Mouse (Mus musculus): ENCODE data around the gene Alyref2. TPM values are rescaled to one million over a fixed set of nuclear protein-coding genes. Genes with fewer than 3 reads are reported as not detected.

Gene Alyref2
- polyA plus RNA-seq, 1 experiment from 2014 or later: 13.7 TPM

DNA sequence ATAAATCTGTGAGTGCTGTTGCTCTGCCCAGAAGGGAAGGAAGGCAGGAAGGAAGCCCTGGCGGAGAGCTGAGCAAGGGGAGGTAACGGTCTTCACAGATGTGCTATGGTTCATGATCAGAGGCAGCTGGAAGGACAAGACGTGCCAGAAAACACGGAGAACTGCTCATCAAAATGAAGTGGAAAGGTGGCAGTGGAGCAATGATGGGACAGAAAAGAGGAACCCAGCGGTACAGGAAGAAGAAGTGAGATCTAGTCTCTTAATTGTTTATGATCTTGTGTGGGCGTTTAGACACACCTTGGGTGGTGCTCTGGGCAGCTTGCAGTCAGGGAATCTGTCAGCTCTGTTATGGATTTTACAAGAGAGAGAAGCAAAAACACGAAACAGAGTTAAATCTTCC is 48.0 kb downstream of the Alyref2 start:
- WGBS: 63% methylated on average over 7 of the region's 7 CpGs

DNA sequence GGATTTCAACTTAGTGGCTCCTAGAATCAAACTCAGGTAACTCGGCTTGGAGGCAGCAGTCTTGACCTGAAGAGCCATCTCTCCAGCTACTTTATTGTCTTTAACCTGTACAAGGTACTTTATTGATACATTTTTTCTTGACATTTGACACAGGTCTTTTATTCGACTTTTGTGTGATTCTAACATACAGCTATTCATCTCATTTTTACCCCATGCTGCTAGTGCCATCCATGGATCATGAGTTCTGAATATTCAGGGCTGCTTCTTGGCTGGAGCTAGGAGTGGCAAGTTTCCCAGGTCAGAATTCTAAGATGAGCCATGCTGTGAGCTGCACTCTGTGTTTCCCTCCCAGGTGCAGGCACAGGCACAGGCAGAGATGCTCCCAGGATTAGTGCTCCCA is 49.0 kb downstream of the Alyref2 start:
- Histone ChIP-seq H3K4me2 (no peak overlapping the region), H3K27me3 (no peaks in the 10 kb centered on the region), H3K36me3 (no peaks in the 10 kb centered on the region), H3K4me1 (0 out of 2 replicates have a peak, but pooled peaks cover 3% of the 10 kb centered on the region), H3K9ac (no peak overlapping the region), H3K27ac (no peak overlapping the region), H3K4me3 (replicated peaks) (no peak overlapping the region), H3K9me3 (replicated peaks) (no peaks in the 10 kb centered on the region)
- no peak for ATAC-seq (replicated peaks; ENCODE audit: low FRiP score)
- WGBS: 75% methylated on average over 2 of the region's 2 CpGs

More for the DNA sequence above, 48.0 kb downstream of the Alyref2 start:
- Histone ChIP-seq H3K27ac (no peak overlapping the region), H3K4me2 (no peak overlapping the region), H3K27me3 (no peaks in the 10 kb centered on the region), H3K4me3 (replicated peaks) (no peak overlapping the region), H3K4me1 (0 out of 2 replicates have a peak, but pooled peaks cover 3% of the 10 kb centered on the region), H3K9ac (no peak overlapping the region), H3K36me3 (no peaks in the 10 kb centered on the region), H3K9me3 (replicated peaks) (no peaks in the 10 kb centered on the region)
- no peak for ATAC-seq (replicated peaks; ENCODE audit: low FRiP score)

- 0 out of 2 replicates have a peak, but pooled peaks cover 3% of the 10 kb centered on the region for H3K4me1 ChIP-seq
- ATAC-seq (replicated peaks; ENCODE audit: low FRiP score): no peak
- no peak overlapping the region for H3K9ac ChIP-seq
- 82% methylated on average over 11 of the region's 11 CpGs for whole genome bisulfite sequencing
- H3K27me3 ChIP-seq: no peaks in the 10 kb centered on the region
- H3K4me2 ChIP-seq: no peak overlapping the region
- no peak overlapping the region for H3K27ac ChIP-seq
- no peaks in the 10 kb centered on the region for H3K36me3 ChIP-seq
- H3K9me3 ChIP-seq (replicated peaks): no peaks in the 10 kb centered on the region
- no peak overlapping the region for H3K4me3 ChIP-seq (replicated peaks)
Observed at GRCm38 (mm10) chr1:171553359-171554341, 50.4 kb downstream of the Alyref2 start.

Other genes starting within 250 kb of the Alyref2 start
- 80.4 and 94.3 TPM in 2 replicates for gene B4galt3, start 233.2 kb upstream of the Alyref2 start, polyA plus RNA-seq (2015; fragmentation: Nextera tagmentation; extraction: Ambion mirVana)
- 63.0 and 65.4 TPM in 2 replicates for gene Ppox, start 222.3 kb upstream of the Alyref2 start, polyA plus RNA-seq (2015; fragmentation: Nextera tagmentation; extraction: Ambion mirVana)
- gene Usp21, start 215.5 kb upstream of the Alyref2 start, polyA plus RNA-seq (2015; fragmentation: Nextera tagmentation; extraction: Ambion mirVana): 87.7 and 97.8 TPM in 2 replicates
- 106 and 118 TPM in 2 replicates for gene Ufc1, start 208.5 kb upstream of the Alyref2 start, polyA plus RNA-seq (2015; fragmentation: Nextera tagmentation; extraction: Ambion mirVana)
- gene Dedd, start 174.3 kb upstream of the Alyref2 start, polyA plus RNA-seq (2015; fragmentation: Nextera tagmentation; extraction: Ambion mirVana): 53.1 and 55.7 TPM in 2 replicates
- 47.8 and 50.5 TPM in 2 replicates for gene Nit1, start 157.8 kb upstream of the Alyref2 start, polyA plus RNA-seq (2015; fragmentation: Nextera tagmentation; extraction: Ambion mirVana)
- gene Pfdn2, start 157.8 kb upstream of the Alyref2 start, polyA plus RNA-seq (2015; fragmentation: Nextera tagmentation; extraction: Ambion mirVana): 122 and 130 TPM in 2 replicates
- 2.6 TPM in 2 replicates for gene Klhdc9, start 142.7 kb upstream of the Alyref2 start, polyA plus RNA-seq (2015; fragmentation: Nextera tagmentation; extraction: Ambion mirVana)
- 3.0 and 3.5 TPM in 2 replicates for gene Nectin4, start 133.4 kb upstream of the Alyref2 start, polyA plus RNA-seq (2015; fragmentation: Nextera tagmentation; extraction: Ambion mirVana)
- gene Arhgap30, start 114.5 kb upstream of the Alyref2 start, polyA plus RNA-seq (2015; fragmentation: Nextera tagmentation; extraction: Ambion mirVana): 1.2 and 1.6 TPM in 2 replicates
- gene Usf1, start 92.2 kb upstream of the Alyref2 start, polyA plus RNA-seq (2015; fragmentation: Nextera tagmentation; extraction: Ambion mirVana): 71.2 and 90.9 TPM in 2 replicates
- 6.8 and 7.5 TPM in 2 replicates for gene Tstd1, start 84.6 kb upstream of the Alyref2 start, polyA plus RNA-seq (2015; fragmentation: Nextera tagmentation; extraction: Ambion mirVana)
- 137 TPM in 2 replicates for gene F11r, start 65.9 kb upstream of the Alyref2 start, polyA plus RNA-seq (2015; fragmentation: Nextera tagmentation; extraction: Ambion mirVana)
- not detected in 2 replicates for gene Itln1, start 31.8 kb downstream of the Alyref2 start, polyA plus RNA-seq (2015; fragmentation: Nextera tagmentation; extraction: Ambion mirVana)
- 0.08 and 0.26 TPM in 2 replicates for gene Cd244a, start 55.7 kb downstream of the Alyref2 start, polyA plus RNA-seq (2015; fragmentation: Nextera tagmentation; extraction: Ambion mirVana)
- 0.32 and 0.42 TPM in 2 replicates for gene Ly9, start 103.9 kb downstream of the Alyref2 start, polyA plus RNA-seq (2015; fragmentation: Nextera tagmentation; extraction: Ambion mirVana)
- gene Slamf7, start 149.6 kb downstream of the Alyref2 start, polyA plus RNA-seq (2015; fragmentation: Nextera tagmentation; extraction: Ambion mirVana): 0.13 TPM in 1 of 2 replicates, not detected in the other
- gene Cd48, start 178.5 kb downstream of the Alyref2 start, polyA plus RNA-seq (2015; fragmentation: Nextera tagmentation; extraction: Ambion mirVana): 2.3 and 2.9 TPM in 2 replicates

Measured in kidney, embryonic 15.5 days (tissue).